Mouse (Mus musculus) erythroblast, embryonic 14.5 days (primary cell): ENCODE data around the gene Gm3238. TPM values are rescaled to one million over a fixed set of nuclear protein-coding genes. Genes with fewer than 3 reads are reported as not detected.

Source experiments
- H3K27me3 ChIP-seq: 2 replicates; pipeline ENCODE4 v1.6.1; 2012; ENCODE audit warnings: inconsistent platforms; ENCODE audit not compliant: control insufficient read depth
- H3K36me3 ChIP-seq: 2 replicates; pipeline ENCODE4 v1.6.1; 2012; ENCODE audit warnings: mild to moderate bottlenecking, inconsistent platforms; ENCODE audit not compliant: control insufficient read depth
- H3K4me1 ChIP-seq: 2 replicates; pipeline ENCODE4 v1.6.1; 2012; ENCODE audit warnings: inconsistent platforms; ENCODE audit not compliant: control insufficient read depth
- H3K4me3 ChIP-seq: replicated peaks from 2 replicates; pipeline ENCODE3; 2012; ENCODE audit warnings: moderate library complexity, mild to moderate bottlenecking, inconsistent platforms
- H3K9me3 ChIP-seq: 2 replicates; pipeline ENCODE4 v1.6.1; 2012; ENCODE audit warnings: low read length, inconsistent platforms, mixed read lengths; ENCODE audit not compliant: control insufficient read depth
- GATA1 ChIP-seq: IDR thresholded peaks from 2 replicates; pipeline ENCODE4 v1.6.1; 2012; ENCODE audit warnings: low read length, inconsistent platforms, mixed read lengths
- TAL1 ChIP-seq: IDR thresholded peaks from 3 replicates; pipeline ENCODE4 v1.6.1; 2012; ENCODE audit warnings: low read length, inconsistent platforms, mixed read lengths
- polyA plus RNA-seq: library from polyadenylated mRNA; stranded (reverse); fragments of >175 nt; gene quantifications from 2 replicates; pipeline ENCODE4 v1.2.3, GENCODE M21; 2012

The Gm3238 gene
- polyA plus RNA-seq, 1 experiment = not detected

- H3K4me3 ChIP-seq = no peak overlapping the region
- TF ChIP-seq TAL1 = no peak
- no peak for TF ChIP-seq GATA1
- H3K4me1 ChIP-seq = no peaks in the 10 kb centered on the region
- H3K36me3 ChIP-seq = no peaks in the 10 kb centered on the region
- H3K9me3 ChIP-seq = peaks cover 6% of the 10 kb centered on the region
- H3K27me3 ChIP-seq = no peaks in the 10 kb centered on the region
These were observed 32.2 kb downstream of the Gm3238 start for GRCm38 (mm10) chr10:77738929-77739328.

- Histone ChIP-seq H3K4me1 (no peaks in the 10 kb centered on the region), H3K4me3 (no peak overlapping the region), H3K9me3 (peaks cover 6% of the 10 kb centered on the region), H3K36me3 (no peaks in the 10 kb centered on the region), H3K27me3 (no peaks in the 10 kb centered on the region)
- TF ChIP-seq GATA1 (no peak), TAL1 (no peak)
These were observed 35.2 kb downstream of the Gm3238 start for GRCm38 (mm10) chr10:77735928-77736327.

GRCm38 (mm10) chr10:77729241-77729640, 41.9 kb downstream of the Gm3238 start:
- Histone ChIP-seq H3K4me1 (no peaks in the 10 kb centered on the region), H3K4me3 (no peak overlapping the region), H3K36me3 (no peaks in the 10 kb centered on the region), H3K27me3 (no peaks in the 10 kb centered on the region), H3K9me3 (no peaks in the 10 kb centered on the region)
- TF ChIP-seq TAL1 (no peak), GATA1 (no peak)

GRCm38 (mm10) chr10:77728280-77728679, 42.8 kb downstream of the Gm3238 start:
- no peaks in the 10 kb centered on the region for H3K36me3 ChIP-seq
- no peaks in the 10 kb centered on the region for H3K4me1 ChIP-seq
- H3K4me3 ChIP-seq = no peak overlapping the region
- no peaks in the 10 kb centered on the region for H3K9me3 ChIP-seq
- H3K27me3 ChIP-seq = no peaks in the 10 kb centered on the region
- no peak for TF ChIP-seq GATA1
- no peak for TF ChIP-seq TAL1

GRCm38 (mm10) chr10:77726186-77726585, 44.9 kb downstream of the Gm3238 start, which contains the start of gene Gm10100:
Gm10100 (plus strand) TSS chr10:77726486.
- no peaks in the 10 kb centered on the region for H3K9me3 ChIP-seq
- no peaks in the 10 kb centered on the region for H3K4me1 ChIP-seq
- no peak within 1 kb of the TSS for H3K4me3 ChIP-seq
- TF ChIP-seq GATA1 = no peak
- TF ChIP-seq TAL1 = no peak
- no peaks in the 10 kb centered on the region for H3K27me3 ChIP-seq
- no peaks in the 10 kb centered on the region for H3K36me3 ChIP-seq

- H3K9me3 ChIP-seq = peaks cover 7% of the 10 kb centered on the region
- no peak overlapping the region for H3K4me3 ChIP-seq
- H3K36me3 ChIP-seq = no peaks in the 10 kb centered on the region
- no peaks in the 10 kb centered on the region for H3K27me3 ChIP-seq
- no peaks in the 10 kb centered on the region for H3K4me1 ChIP-seq
- TF ChIP-seq TAL1 = no peak
- TF ChIP-seq GATA1 = no peak
These were observed 46.3 kb downstream of the Gm3238 start for GRCm38 (mm10) chr10:77724855-77725254.

Other genes with a start within 250 kb of the Gm3238 start
- 0.14 and 0.23 TPM in 2 replicates for gene Itgb2, start 241.1 kb downstream of the Gm3238 start, polyA plus RNA-seq
- 7.2 and 9.7 TPM in 2 replicates for gene Pttg1ip, start 189.6 kb downstream of the Gm3238 start, polyA plus RNA-seq
- 3.1 and 3.3 TPM in 2 replicates for gene Sumo3, start 165.2 kb downstream of the Gm3238 start, polyA plus RNA-seq
- not detected in 2 replicates for gene Gm49325, start 165.1 kb downstream of the Gm3238 start, polyA plus RNA-seq
- 2.6 and 2.9 TPM in 2 replicates for gene Ube2g2, start 149.1 kb downstream of the Gm3238 start, polyA plus RNA-seq
- gene Tspear, start 84.8 kb downstream of the Gm3238 start, polyA plus RNA-seq = not detected in 2 replicates
- gene Gm19402, start 80.6 kb downstream of the Gm3238 start, polyA plus RNA-seq = not detected in 2 replicates
- not detected in 2 replicates for gene Gm9508, start 74.1 kb downstream of the Gm3238 start, polyA plus RNA-seq
- gene Gm10272, start 64.7 kb downstream of the Gm3238 start, polyA plus RNA-seq = not detected in 2 replicates
- not detected in 2 replicates for gene Gm10024, start 59.9 kb downstream of the Gm3238 start, polyA plus RNA-seq
- not detected in 2 replicates for gene Gm10142, start 55.5 kb downstream of the Gm3238 start, polyA plus RNA-seq
- not detected in 2 replicates for gene Krtap12-1, start 50.7 kb downstream of the Gm3238 start, polyA plus RNA-seq
- not detected in 2 replicates for gene Gm10100, start 44.8 kb downstream of the Gm3238 start, polyA plus RNA-seq
- gene Gm18596, start 28.7 kb downstream of the Gm3238 start, polyA plus RNA-seq = not detected in 2 replicates
- gene Gm9736, start 20.0 kb downstream of the Gm3238 start, polyA plus RNA-seq = not detected in 2 replicates
- gene Gm3233, start 11.6 kb downstream of the Gm3238 start, polyA plus RNA-seq = not detected in 2 replicates
- not detected in 2 replicates for gene Gm7138, start 5.6 kb upstream of the Gm3238 start, polyA plus RNA-seq
- not detected in 2 replicates for gene Gm3250, start 11.2 kb upstream of the Gm3238 start, polyA plus RNA-seq
- gene Gm7137, start 16.9 kb upstream of the Gm3238 start, polyA plus RNA-seq = not detected in 2 replicates
- not detected in 2 replicates for gene Gm9639, start 23.8 kb upstream of the Gm3238 start, polyA plus RNA-seq
- gene Gm19668, start 27.8 kb upstream of the Gm3238 start, polyA plus RNA-seq = not detected in 2 replicates
- gene Gm9507, start 40.5 kb upstream of the Gm3238 start, polyA plus RNA-seq = not detected in 2 replicates
- not detected in 2 replicates for gene Gm2696, start 43.4 kb upstream of the Gm3238 start, polyA plus RNA-seq
- not detected in 2 replicates for gene Krtap10-4, start 55.8 kb upstream of the Gm3238 start, polyA plus RNA-seq
- 0.04 TPM in 1 of 2 replicates, not detected in the other for gene Krtap10-10, start 64.6 kb upstream of the Gm3238 start, polyA plus RNA-seq
- not detected in 2 replicates for gene Gm36176, start 75.5 kb upstream of the Gm3238 start, polyA plus RNA-seq
- gene Gm10318, start 81.5 kb upstream of the Gm3238 start, polyA plus RNA-seq = not detected in 2 replicates
- not detected in 2 replicates for gene Gm3285, start 90.7 kb upstream of the Gm3238 start, polyA plus RNA-seq
- 0.01 TPM in 1 of 2 replicates, not detected in the other for gene Lrrc3, start 131.2 kb upstream of the Gm3238 start, polyA plus RNA-seq
- gene Trpm2, start 199.2 kb upstream of the Gm3238 start, polyA plus RNA-seq = 0.01 and 0.02 TPM in 2 replicates
- 1.2 and 2.4 TPM in 2 replicates for gene 1810043G02Rik, start 207.2 kb upstream of the Gm3238 start, polyA plus RNA-seq
- 21.8 and 26.2 TPM in 2 replicates for gene Pfkl, start 238.8 kb upstream of the Gm3238 start, polyA plus RNA-seq